Mouse (Mus musculus) kidney, embryonic 14.5 days (tissue): ENCODE data around the gene Pacsin3. TPM values are rescaled to one million over a fixed set of nuclear protein-coding genes. Genes with fewer than 3 reads are reported as not detected.

Experiments
- ATAC-seq: fragments of 200-750 bp; cut with Nextera tagmentation; 2 replicates; pipeline ENCODE4 v1.8.0; 2017; ENCODE audit warnings: moderate number of reproducible peaks, mild to moderate bottlenecking, moderate TSS enrichment, moderate library complexity; ENCODE audit not compliant: low FRiP score, low TSS enrichment
- H3K27ac ChIP-seq: fragments of 300-500 bp; sonication (generic); 2 replicates; pipeline ENCODE4 v1.5.1; 2014; ENCODE audit warnings: low read depth, mild to moderate bottlenecking, low read length, moderate library complexity, mixed read lengths
- H3K27me3 ChIP-seq: fragments of 300-500 bp; sonication (generic); 2 replicates; pipeline ENCODE4 v1.6.1; 2014; ENCODE audit warnings: mild to moderate bottlenecking, low read length; ENCODE audit not compliant: control insufficient read depth, insufficient read depth
- H3K36me3 ChIP-seq: fragments of 300-500 bp; sonication (generic); 2 replicates; pipeline ENCODE4 v1.6.1; 2014; ENCODE audit warnings: low read length, mixed read lengths; ENCODE audit not compliant: control insufficient read depth, insufficient read depth
- H3K4me1 ChIP-seq: fragments of 300-500 bp; sonication (generic); 2 replicates; pipeline ENCODE4 v1.6.1; 2014; ENCODE audit warnings: low read length, mixed read lengths; ENCODE audit not compliant: control insufficient read depth, insufficient read depth
- H3K4me2 ChIP-seq: fragments of 300-500 bp; sonication (generic); replicated peaks from 2 replicates; pipeline ENCODE4 v1.6.1; 2014; ENCODE audit warnings: low read depth, mild to moderate bottlenecking, low read length
- H3K4me3 ChIP-seq: fragments of 300-500 bp; sonication (generic); 2 replicates; pipeline ENCODE4 v1.5.1; 2014; ENCODE audit warnings: mild to moderate bottlenecking, low read length
- H3K9ac ChIP-seq: fragments of 300-500 bp; sonication (generic); 2 replicates; pipeline ENCODE4 v1.6.1; 2014; ENCODE audit warnings: low read depth, mild to moderate bottlenecking, low read length, moderate library complexity
- H3K9me3 ChIP-seq: fragments of 300-500 bp; sonication (generic); 2 replicates; pipeline ENCODE4 v1.6.1; 2016; ENCODE audit warnings: low read length; ENCODE audit not compliant: control insufficient read depth
- WGBS: fragments of 180-500 bp; shearing (Covaris S2); extraction: QIAGEN DNeasy Blood & Tissue Kit; methylation state at CpG from one replicate; pipeline ENCODE4 v1.1.7; 2014; 5-methylcytosine and 5-hydroxymethylcytosine counted together
- polyA plus RNA-seq: library from polyadenylated mRNA; unstranded; fragments of >200 nt; fragmentation: Nextera tagmentation; extraction: Ambion mirVana; gene quantifications from 2 replicates; pipeline ENCODE4 v1.2.1, GENCODE M21; 2014

Pacsin3 gene
- polyA plus RNA-seq, 1 experiment from 2014 or later, result 32.8 TPM

DNA sequence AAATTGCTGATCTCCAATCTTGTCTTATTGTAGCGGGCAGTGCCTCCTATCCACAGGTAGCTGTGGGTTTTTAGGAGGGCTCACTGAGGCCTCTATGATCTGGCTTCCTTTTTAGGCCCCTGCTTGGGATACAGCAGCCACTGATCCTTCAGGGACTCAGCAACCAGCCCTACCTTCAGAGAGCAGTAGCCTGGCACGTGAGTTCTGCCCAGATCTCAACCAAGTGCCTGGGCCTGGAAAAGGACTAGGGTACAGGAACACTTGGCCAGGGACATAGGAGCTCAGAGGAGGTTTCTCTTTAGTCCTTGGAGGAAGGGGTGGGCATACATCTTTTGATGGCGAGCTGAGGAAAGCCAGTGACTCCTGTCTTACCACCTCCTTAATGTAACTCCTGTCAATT lies 12.3 kb downstream of the Pacsin3 start:
- no peaks in the 10 kb centered on the region for H3K27me3 ChIP-seq
- no peak overlapping the region for H3K9ac ChIP-seq
- H3K4me1 ChIP-seq, result peaks cover 15% of the 10 kb centered on the region; the same call in 1 of the 2 replicates
- H3K27ac ChIP-seq, result no peak overlapping the region
- ATAC-seq, result no peak
- no peak overlapping the region for H3K4me3 ChIP-seq
- no peak overlapping the region for H3K4me2 ChIP-seq
- peaks cover 70% of the 10 kb centered on the region for H3K36me3 ChIP-seq
- WGBS, result 93% methylated on average over 3 of the region's 3 CpGs
- H3K9me3 ChIP-seq, result no peaks in the 10 kb centered on the region

DNA sequence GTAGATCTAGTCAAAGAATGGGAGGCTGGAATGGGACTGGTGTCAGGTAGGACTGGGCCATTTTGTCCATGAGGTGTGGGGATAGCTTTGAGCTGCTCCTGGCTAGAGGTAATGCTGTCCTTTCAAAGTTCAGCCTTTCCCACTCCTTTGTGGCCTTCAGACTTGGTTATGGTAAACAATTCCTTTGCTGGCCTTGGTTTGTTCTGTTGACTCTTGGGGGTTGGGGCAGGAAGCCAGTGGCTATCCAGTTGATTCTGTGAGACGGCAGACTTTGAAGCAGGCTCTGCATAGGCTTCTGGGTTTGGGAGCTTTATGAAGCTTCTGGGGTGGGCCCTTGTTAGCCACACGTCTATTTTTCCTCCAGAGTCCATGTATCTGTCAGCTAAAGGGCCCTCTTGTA lies 13.0 kb downstream of the Pacsin3 start:
- Histone ChIP-seq H3K4me1 (peaks cover 15% of the 10 kb centered on the region; the same call in 1 of the 2 replicates), H3K27me3 (no peaks in the 10 kb centered on the region), H3K36me3 (peaks cover 71% of the 10 kb centered on the region), H3K9ac (no peak overlapping the region), H3K4me3 (no peak overlapping the region), H3K27ac (no peak overlapping the region), H3K4me2 (no peak overlapping the region), H3K9me3 (no peaks in the 10 kb centered on the region)
- ATAC-seq, result no peak
- WGBS, result 75% methylated on average over 2 of the region's 2 CpGs

DNA sequence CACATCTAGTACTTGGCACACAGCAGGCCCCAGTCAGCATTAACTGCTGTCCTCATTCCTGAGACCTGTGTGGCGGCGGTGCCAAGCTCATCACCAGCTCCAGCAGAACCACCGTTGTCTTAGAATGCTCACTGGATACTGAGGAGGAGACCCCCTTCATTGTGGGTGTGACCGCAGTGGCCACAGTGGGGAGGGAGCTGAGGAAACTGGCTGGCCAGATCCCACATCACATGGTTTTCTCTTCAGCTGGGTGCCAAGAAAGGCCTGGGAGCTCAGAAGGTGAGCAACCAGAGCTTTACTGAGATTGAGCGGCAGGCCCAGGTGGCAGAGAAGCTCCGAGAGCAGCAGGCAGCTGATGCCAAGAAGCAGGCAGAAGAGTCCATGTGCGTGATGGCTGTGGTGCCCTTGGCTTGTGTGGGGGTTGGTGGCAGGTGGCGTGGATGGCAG lies 14.0 kb downstream of the Pacsin3 start:
- ATAC-seq, result no peak
- H3K9me3 ChIP-seq, result no peaks in the 10 kb centered on the region
- 91% methylated on average over 8 of the region's 8 CpGs for WGBS
- H3K27me3 ChIP-seq, result no peaks in the 10 kb centered on the region
- peaks cover 7% of the 10 kb centered on the region; the same call in 1 of the 2 replicates for H3K4me1 ChIP-seq
- H3K4me3 ChIP-seq, result no peak overlapping the region
- no peak overlapping the region for H3K27ac ChIP-seq
- peaks cover 81% of the 10 kb centered on the region for H3K36me3 ChIP-seq
- H3K9ac ChIP-seq, result no peak overlapping the region
- H3K4me2 ChIP-seq, result no peak overlapping the region

DNA sequence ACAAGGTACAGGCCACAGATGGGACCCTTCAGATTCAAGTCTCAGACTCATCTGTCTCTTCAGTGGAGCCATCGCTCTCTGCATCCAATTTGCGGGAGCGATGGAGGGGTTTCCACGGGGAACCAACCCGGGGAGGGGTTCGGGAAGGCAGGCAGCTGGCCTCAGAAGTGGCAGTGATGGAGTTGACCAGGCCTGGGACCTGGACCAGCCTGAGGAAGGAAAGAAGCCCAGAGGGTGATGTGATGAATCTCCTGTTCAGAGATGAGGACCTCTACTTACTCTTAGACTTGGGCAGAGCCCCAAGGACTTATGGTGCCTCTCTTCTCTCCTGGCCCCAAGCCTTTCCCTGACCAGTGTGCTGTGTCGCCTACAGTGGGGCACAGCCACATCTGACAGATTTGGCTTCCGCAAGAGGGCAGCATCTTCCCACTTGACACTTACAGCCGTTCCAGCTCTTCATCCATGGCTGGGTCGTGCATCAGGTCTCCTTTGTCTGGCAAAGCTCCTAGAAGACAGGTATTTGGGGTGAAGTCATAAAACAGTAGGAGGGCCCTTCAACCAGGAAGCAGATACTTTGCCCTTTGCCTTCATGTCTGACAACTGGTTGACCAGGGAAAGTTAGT lies 23.1 kb downstream of the Pacsin3 start:
- no peaks in the 10 kb centered on the region for H3K9me3 ChIP-seq
- 0 out of 2 replicates have a peak, but pooled peaks cover 2% of the 10 kb centered on the region for H3K4me1 ChIP-seq
- peaks cover 38% of the 10 kb centered on the region for H3K36me3 ChIP-seq
- peak; percentile 83 for ATAC-seq
- no peak overlapping the region for H3K4me2 ChIP-seq
- no peak overlapping the region for H3K4me3 ChIP-seq
- H3K27ac ChIP-seq, result no peak overlapping the region
- H3K27me3 ChIP-seq, result no peaks in the 10 kb centered on the region
- 35% methylated on average over 10 of the region's 10 CpGs for WGBS
- no peak overlapping the region for H3K9ac ChIP-seq

DNA sequence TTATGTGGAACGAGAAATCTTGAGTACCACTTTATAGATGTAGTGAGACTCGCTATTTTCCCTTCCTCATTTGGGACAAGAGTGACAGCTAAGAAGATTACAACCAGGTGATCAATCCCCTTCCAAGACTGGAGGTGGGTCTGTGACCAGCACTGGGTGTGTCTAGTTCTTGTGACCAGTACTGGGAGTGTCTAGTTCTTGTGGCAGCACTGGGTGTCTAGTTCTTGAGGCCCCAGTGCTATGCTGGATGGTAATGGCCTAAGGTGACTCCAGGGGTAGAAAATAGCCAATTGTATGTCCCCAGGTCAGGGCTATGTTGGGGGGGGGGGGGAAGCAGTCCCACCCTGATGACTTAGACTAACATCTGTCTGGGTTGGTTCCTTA lies 23.6 kb downstream of the Pacsin3 start:
- WGBS, result 60% methylated on average over 2 of the region's 2 CpGs
- Histone ChIP-seq H3K4me3 (no peak overlapping the region), H3K4me2 (no peak overlapping the region), H3K27me3 (no peaks in the 10 kb centered on the region), H3K9me3 (no peaks in the 10 kb centered on the region), H3K9ac (no peak overlapping the region), H3K36me3 (peaks cover 33% of the 10 kb centered on the region), H3K4me1 (0 out of 2 replicates have a peak, but pooled peaks cover 2% of the 10 kb centered on the region), H3K27ac (no peak overlapping the region)
- ATAC-seq, result no peak; the same call in 1 of the 2 replicates

DNA sequence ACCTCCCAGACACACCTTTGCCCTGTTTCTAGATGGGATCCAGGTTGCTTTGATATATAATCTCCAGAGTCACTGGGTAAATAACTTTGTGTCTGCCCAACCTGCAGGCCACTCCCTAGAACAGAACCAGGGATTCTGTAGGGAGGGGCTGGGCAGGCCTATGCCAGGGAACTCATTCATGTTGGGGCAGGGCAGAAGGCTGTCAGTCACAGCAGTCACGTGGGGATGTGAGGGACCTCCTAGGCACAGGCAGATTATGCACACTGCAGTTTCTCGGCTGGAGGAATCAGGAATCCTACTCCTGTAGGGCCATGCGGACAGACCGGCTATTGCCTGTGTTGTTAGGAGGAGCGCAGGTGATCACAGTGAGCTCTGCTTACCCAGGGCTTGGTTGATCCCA lies 25.6 kb downstream of the Pacsin3 start:
- no peak overlapping the region for H3K9ac ChIP-seq
- no peaks in the 10 kb centered on the region for H3K27me3 ChIP-seq
- no peak overlapping the region for H3K4me3 ChIP-seq
- H3K36me3 ChIP-seq, result peaks cover 15% of the 10 kb centered on the region; the same call in 1 of the 2 replicates
- 0 out of 2 replicates have a peak, but pooled peaks cover 2% of the 10 kb centered on the region for H3K4me1 ChIP-seq
- no peaks in the 10 kb centered on the region for H3K9me3 ChIP-seq
- WGBS, result 37% methylated on average over 5 of the region's 5 CpGs
- ATAC-seq, result peak; percentile 33; the same call in 1 of the 2 replicates
- no peak overlapping the region for H3K27ac ChIP-seq
- no peak overlapping the region for H3K4me2 ChIP-seq

DNA sequence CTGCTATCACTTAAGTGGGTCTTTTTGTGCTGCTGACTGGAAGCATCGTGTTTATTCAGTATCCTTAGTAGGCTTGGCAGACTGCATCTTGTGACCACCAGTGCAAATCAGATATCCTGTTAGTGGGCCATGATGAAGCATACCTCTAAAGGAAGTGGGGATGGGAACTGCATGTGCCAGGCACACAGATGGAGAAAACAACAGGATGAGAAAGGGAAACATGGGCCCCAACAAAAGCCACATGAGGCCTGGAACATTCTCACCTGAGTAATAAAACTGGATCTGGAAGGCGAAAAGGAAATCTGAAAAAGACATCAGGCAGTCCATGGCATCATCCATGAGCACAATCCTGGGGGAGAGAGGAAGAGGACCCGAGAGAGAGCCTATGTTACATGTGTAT lies 28.2 kb downstream of the Pacsin3 start:
- H3K9ac ChIP-seq, result no peak overlapping the region

DNA sequence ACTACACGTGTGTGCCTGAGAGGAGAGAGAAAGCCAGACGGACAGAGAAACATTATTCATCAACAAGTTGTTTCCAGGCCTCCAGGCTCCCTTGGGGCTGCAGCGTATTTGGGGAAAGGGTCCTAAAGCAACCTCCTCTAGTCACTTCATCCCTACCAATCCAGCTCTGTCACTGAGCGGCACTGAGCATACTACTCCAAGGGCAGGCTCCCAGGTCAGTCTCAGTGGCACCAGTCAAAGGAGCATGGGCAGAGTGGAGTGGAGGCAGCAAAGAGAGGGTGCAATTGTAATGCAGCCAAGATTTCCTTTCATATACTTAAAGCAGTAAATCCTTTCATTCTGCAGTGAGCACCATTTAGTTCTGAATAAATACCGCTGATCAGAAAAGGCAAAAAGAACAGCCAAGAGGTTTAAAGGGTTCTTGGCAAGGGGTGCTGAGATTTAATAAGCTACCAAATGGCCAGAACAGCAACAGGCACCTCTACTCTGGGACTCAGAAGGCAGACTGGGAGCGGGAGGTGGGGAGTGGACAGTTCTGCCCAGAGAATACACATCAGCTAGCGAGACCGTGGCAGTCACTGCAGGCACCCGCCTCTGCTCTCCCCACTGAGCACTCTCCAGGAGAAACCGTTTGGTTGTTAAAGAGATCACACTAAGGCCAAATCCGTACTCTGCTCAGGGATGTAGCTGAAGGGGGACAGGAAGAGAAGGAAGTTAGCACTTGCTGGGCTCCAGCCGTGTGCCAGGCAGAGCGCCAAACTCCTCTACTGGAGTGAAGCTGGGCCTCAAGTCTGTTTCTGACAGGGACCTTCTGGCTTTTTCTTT lies 28.8 kb downstream of the Pacsin3 start:
- Histone ChIP-seq H3K36me3 (no peaks in the 10 kb centered on the region), H3K27ac (no peak overlapping the region), H3K9ac (no peak overlapping the region), H3K4me1 (0 out of 2 replicates have a peak, but pooled peaks cover 2% of the 10 kb centered on the region), H3K27me3 (no peaks in the 10 kb centered on the region), H3K4me2 (no peak overlapping the region), H3K4me3 (no peak overlapping the region), H3K9me3 (no peaks in the 10 kb centered on the region)
- WGBS, result 65% methylated on average over 13 of the region's 13 CpGs
- no peak for ATAC-seq

More for the DNA sequence above, 28.2 kb downstream of the Pacsin3 start:
- Histone ChIP-seq H3K4me2 (no peak overlapping the region), H3K36me3 (no peaks in the 10 kb centered on the region), H3K9me3 (no peaks in the 10 kb centered on the region), H3K4me1 (0 out of 2 replicates have a peak, but pooled peaks cover 2% of the 10 kb centered on the region), H3K27ac (no peak overlapping the region), H3K27me3 (no peaks in the 10 kb centered on the region), H3K4me3 (no peak overlapping the region)
- WGBS, result 63% methylated on average over 3 of the region's 3 CpGs
- no peak for ATAC-seq
